Mouse (Mus musculus) midbrain, embryonic 10.5 days (tissue): ENCODE data around the gene Olfr718-ps1. TPM values are rescaled to one million over a fixed set of nuclear protein-coding genes. Genes with fewer than 3 reads are reported as not detected.
"Not testable (repeated sequence)": the region's sequence is repeated elsewhere in the genome, so short reads cannot be mapped to it uniquely, and the experiment has no call there.

Experiments
- DNase-seq: peaks from one replicate; pipeline ENCODE4 v3.0.0-alpha.2; 2017; ENCODE audit warnings: low spot score
- H3K27ac ChIP-seq: fragments of 300-500 bp; sonication (generic); replicated peaks from 2 replicates; pipeline ENCODE4 v1.5.1; 2016; ENCODE audit warnings: mild to moderate bottlenecking
- H3K27me3 ChIP-seq: fragments of 300-500 bp; sonication (generic); 2 replicates; pipeline ENCODE4 v1.6.1; 2016; ENCODE audit warnings: low read depth, mild to moderate bottlenecking; ENCODE audit not compliant: poor library complexity, severe bottlenecking
- H3K36me3 ChIP-seq: fragments of 300-500 bp; sonication (generic); 2 replicates; pipeline ENCODE4 v1.6.1; 2016; ENCODE audit warnings: mild to moderate bottlenecking, moderate library complexity
- H3K4me1 ChIP-seq: fragments of 300-500 bp; sonication (generic); 2 replicates; pipeline ENCODE4 v1.6.1; 2016
- H3K4me3 ChIP-seq: fragments of 300-500 bp; sonication (generic); 2 replicates; pipeline ENCODE4 v1.5.1; 2016; ENCODE audit warnings: mild to moderate bottlenecking, moderate library complexity
- H3K9me3 ChIP-seq: fragments of 300-500 bp; sonication (generic); replicated peaks from 2 replicates; pipeline ENCODE4 v1.6.1; 2016; ENCODE audit warnings: mild to moderate bottlenecking
- WGBS: fragments of 180-500 bp; shearing (Covaris S2); methylation state at CpG from one replicate; pipeline ENCODE4 v1.1.7; 2016; 5-methylcytosine and 5-hydroxymethylcytosine counted together
- polyA plus RNA-seq: library from polyadenylated mRNA; unstranded; fragments of >200 nt; fragmentation: Nextera tagmentation; extraction: Ambion mirVana; gene quantifications from 2 replicates; pipeline ENCODE4 v1.2.1, GENCODE M21; 2016

The Olfr718-ps1 gene
- polyA plus RNA-seq, 1 experiment from 2014 or later = not detected

DNA sequence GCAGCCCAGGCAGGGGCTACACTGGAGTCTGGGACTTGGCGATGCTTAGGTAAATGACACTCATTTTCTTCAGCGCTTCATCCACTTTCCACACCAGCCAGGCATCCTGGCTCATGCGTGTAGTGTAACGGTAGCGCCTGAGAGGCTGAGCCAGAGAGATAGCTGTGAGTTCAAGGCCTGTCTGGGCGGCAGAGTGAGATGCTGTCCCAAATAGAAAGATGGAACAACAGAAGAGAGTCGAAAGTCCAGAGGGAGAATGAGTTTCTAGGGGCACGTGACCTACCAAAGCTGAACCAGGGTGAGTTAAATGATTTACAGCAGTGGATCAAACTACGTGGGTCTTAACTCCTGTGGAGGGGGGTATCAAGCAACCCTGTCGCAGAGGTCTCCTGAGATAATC is 6.4 kb upstream of the Olfr718-ps1 start:
- Histone ChIP-seq H3K4me1 (peaks cover 5% of the 10 kb centered on the region), H3K4me3 (no peak overlapping the region), H3K27ac (no peak overlapping the region), H3K9me3 (peaks cover 26% of the 10 kb centered on the region), H3K27me3 (peaks cover 36% of the 10 kb centered on the region), H3K36me3 (no peaks in the 10 kb centered on the region)
- no peak for DNase-seq
- 92% methylated on average over 10 of the region's 10 CpGs for WGBS

DNA sequence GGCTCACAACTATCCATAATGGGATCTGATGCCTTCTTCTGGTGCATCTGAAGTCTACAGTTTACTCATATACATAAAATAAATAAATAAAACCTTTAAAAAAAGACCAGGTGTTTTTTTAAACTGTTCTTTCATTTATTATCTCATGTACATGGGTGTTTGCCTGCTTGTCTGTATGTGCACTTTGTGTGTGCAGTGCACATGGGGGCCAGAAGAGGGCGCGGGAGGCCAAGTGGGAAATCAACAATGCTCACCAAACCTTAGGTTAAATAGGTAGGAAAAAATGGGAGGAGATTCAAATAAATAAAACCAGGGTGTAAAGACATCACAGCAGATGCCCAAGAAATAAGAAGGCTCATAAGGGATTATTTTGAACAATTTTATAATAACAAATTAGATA is 2.7 kb upstream of the Olfr718-ps1 start:
- H3K4me1 ChIP-seq = no peaks in the 10 kb centered on the region
- WGBS = 89% methylated on average over 2 of the region's 2 CpGs
- H3K36me3 ChIP-seq = no peaks in the 10 kb centered on the region
- DNase-seq = no peak
- no peak overlapping the region for H3K4me3 ChIP-seq
- H3K27ac ChIP-seq = no peak overlapping the region
- H3K9me3 ChIP-seq = peaks cover 26% of the 10 kb centered on the region
- no peaks in the 10 kb centered on the region for H3K27me3 ChIP-seq

DNA sequence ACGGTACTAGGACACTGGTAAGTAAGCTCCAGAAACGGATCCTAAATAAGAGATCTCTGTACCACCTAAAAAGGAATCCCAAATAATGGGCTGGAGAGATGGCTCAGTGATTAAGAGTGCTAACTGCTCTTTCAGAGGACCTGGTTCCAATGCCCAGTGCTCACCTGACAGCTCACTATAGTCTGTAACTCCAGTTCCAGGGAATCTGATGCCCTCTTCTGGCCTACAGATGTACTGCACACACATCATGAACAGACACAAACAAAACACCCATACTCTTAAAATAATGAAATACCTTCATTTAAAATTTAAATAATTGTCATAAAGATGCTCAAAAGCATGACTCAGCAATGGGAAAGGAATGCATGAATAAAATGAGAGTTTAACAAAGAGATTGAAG is 2.2 kb upstream of the Olfr718-ps1 start:
- no peaks in the 10 kb centered on the region for H3K36me3 ChIP-seq
- DNase-seq = no peak
- no peak overlapping the region for H3K4me3 ChIP-seq
- no peak overlapping the region for H3K27ac ChIP-seq
- no peaks in the 10 kb centered on the region for H3K27me3 ChIP-seq
- WGBS = 87% methylated on average over 2 of the region's 2 CpGs
- H3K4me1 ChIP-seq = no peaks in the 10 kb centered on the region
- H3K9me3 ChIP-seq = peaks cover 26% of the 10 kb centered on the region

DNA sequence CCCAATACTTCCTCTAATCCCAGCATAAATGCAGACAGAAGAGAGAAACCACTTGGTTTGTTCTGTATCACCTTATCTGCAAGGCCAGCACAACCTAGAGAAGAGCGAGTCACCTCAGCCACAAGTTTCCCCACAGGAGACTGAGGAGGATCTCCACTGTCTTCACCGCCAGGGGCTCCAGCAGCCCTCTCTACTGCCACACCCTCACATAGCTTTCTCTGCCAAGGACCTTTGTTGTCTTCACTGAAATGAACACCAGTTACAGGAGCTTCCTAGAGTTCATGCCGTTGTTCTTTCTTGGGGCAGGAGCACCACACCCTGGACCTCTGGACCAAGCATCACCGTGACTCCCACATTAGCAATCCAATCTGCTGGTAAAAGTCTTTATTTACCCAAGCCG is 1.3 kb upstream of the Olfr718-ps1 start:
- Histone ChIP-seq H3K4me1 (no peaks in the 10 kb centered on the region), H3K27me3 (no peaks in the 10 kb centered on the region), H3K36me3 (no peaks in the 10 kb centered on the region), H3K27ac (no peak overlapping the region), H3K4me3 (no peak overlapping the region), H3K9me3 (peaks cover 26% of the 10 kb centered on the region)
- WGBS = 89% methylated on average over 5 of the region's 5 CpGs
- no peak for DNase-seq

DNA sequence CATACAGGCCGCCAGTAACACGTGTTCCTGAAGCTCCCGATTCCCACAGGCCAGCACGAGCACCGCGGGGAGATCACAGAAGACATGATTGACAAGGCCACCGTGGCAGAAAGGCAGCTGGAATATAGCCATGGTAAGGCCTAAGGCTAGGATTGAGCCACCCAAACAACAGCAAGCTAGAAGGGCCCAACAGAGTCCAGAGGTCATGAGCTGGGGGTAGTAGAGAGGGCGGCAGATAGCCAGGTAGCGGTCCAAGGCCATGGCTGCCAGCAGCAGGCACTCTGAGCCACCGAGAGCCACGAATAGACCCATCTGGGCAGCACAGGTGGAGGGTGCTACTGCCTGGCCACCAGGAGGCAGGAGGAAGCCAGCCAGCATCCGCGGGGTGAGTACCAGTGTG is 9.8 kb downstream of the Olfr718-ps1 start:
- no peak for DNase-seq
- Histone ChIP-seq H3K4me1 (no peaks in the 10 kb centered on the region), H3K4me3 (no peak overlapping the region), H3K27me3 (no peaks in the 10 kb centered on the region), H3K9me3 (no peaks in the 10 kb centered on the region), H3K27ac (no peak overlapping the region), H3K36me3 (no peaks in the 10 kb centered on the region)
- whole genome bisulfite sequencing = 87% methylated on average over 13 of the region's 13 CpGs

DNA sequence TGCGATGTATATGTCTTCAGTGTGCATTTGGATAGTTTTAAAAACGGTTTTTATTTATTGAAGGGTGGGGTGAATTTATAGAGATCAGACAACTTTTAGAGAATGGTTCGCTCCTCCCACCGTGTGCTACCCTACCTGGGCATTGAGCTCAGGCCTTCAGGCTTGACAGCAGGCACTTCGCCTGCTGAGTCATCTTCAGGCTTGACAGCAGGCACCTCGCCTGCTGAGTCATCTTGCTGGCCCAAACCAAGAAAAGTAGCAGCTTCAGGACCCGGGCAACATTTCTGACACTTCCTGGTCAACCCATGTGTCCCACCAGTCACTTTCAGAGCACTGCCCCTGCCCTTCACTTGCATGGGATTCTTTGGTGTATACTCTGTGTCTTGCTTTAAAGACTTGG is 12.3 kb downstream of the Olfr718-ps1 start:
- H3K4me1 ChIP-seq = no peaks in the 10 kb centered on the region
- no peak for DNase-seq
- H3K27me3 ChIP-seq = no peaks in the 10 kb centered on the region
- H3K36me3 ChIP-seq = no peaks in the 10 kb centered on the region
- no peak overlapping the region for H3K27ac ChIP-seq
- no peak overlapping the region for H3K4me3 ChIP-seq
- no peaks in the 10 kb centered on the region for H3K9me3 ChIP-seq
- WGBS = 94% methylated on average over 7 of the region's 7 CpGs

DNA sequence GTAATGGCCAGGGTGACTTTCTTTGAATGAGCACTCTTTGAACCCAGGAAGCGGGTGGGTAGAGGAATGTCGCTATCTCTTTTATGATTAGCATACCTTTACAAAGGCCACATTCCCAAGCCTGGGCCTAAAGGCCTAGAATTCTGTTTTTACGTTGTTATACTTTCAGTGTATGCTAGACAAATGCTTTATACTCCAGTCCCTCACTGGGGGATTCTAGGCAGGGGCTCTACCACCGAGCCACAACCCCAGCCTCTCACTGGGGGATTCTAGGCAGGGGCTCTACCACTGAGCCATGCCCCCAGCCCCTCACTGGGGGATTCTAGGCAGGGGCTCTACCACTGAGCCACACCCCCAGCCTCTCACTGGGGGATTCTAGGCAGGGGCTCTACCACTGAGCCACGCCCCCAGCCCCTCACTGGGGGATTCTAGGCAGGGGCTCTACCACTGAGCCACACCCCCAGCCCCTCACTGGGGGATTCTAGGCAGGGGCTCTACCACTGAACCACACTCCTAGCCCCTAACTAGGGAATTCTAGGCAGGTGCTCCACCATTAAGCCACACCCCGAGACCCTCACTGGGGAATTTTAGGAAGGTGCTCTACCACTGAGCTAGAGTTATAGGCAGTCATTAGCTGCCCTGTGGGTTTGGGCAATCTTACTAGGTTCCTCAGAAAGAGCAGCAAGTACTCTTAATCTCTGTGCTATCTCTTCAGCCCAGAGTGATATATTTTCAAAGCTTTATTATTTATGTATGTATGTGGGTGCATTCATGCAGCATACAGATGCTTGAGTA is 13.0 kb downstream of the Olfr718-ps1 start:
- H3K27ac ChIP-seq, H3K27me3 ChIP-seq, H3K9me3 ChIP-seq, H3K4me3 ChIP-seq, H3K4me1 ChIP-seq, DNase-seq, H3K36me3 ChIP-seq: not testable (repeated sequence)
- 79% methylated on average over 4 of the region's 6 CpGs for WGBS

DNA sequence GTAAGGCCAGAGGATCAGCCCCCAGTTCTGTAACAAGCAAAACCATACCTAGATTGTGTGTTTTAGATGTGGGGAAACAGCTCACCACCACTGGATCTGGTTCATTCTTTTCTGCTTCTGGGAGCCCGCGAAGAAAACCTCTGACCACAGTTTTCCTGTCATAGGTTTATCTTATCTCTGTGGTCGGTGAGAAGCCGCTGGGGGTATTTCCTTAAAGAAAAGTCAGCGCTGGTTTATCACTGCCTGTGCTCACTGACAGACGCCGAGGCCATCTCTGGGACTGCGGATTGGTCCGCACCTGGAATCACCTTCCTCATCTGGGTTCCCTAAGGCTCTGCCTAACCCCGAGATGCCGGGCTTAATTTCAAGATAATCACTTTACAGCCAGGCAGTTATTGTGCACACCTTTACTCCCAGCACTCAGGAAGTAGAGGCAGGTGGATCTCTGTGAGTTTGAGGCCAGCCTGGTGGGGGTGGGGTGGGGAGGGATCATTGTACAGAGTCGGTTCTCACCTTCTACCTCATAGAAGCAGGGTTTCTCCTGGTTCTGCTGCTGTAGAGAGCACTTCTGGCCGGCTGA is 14.4 kb downstream of the Olfr718-ps1 start:
- DNase-seq = no peak
- Histone ChIP-seq H3K36me3 (no peaks in the 10 kb centered on the region), H3K9me3 (peaks cover 7% of the 10 kb centered on the region), H3K27ac (no peak overlapping the region), H3K4me3 (no peak overlapping the region), H3K4me1 (no peaks in the 10 kb centered on the region), H3K27me3 (no peaks in the 10 kb centered on the region)
- WGBS = 84% methylated on average over 13 of the region's 13 CpGs

DNA sequence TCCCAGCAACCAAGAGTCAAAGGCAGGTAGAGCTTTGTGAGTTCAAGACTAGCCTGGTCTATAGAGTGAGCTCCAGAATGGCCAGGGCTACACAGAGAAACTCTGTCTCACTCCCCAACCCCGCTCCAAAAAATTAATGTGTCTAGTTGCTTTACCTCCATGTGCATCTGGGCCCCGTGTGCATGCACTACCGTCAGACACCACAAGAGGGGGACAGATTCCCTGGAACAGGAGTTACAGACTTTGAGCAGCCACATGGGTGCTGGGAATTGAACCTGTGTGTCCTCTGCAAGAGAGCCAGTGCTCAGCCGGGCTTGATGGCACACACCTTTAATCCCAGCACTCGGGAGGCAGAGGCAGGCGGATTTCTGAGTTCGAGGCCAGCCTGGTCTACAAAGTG is 17.0 kb downstream of the Olfr718-ps1 start:
- Histone ChIP-seq H3K9me3 (peaks cover 7% of the 10 kb centered on the region), H3K27me3 (no peaks in the 10 kb centered on the region), H3K27ac (no peak overlapping the region), H3K4me3 (no peak overlapping the region), H3K4me1 (peaks cover 5% of the 10 kb centered on the region), H3K36me3 (no peaks in the 10 kb centered on the region)
- 91% methylated on average over 7 of the region's 7 CpGs for WGBS
- no peak for DNase-seq

DNA sequence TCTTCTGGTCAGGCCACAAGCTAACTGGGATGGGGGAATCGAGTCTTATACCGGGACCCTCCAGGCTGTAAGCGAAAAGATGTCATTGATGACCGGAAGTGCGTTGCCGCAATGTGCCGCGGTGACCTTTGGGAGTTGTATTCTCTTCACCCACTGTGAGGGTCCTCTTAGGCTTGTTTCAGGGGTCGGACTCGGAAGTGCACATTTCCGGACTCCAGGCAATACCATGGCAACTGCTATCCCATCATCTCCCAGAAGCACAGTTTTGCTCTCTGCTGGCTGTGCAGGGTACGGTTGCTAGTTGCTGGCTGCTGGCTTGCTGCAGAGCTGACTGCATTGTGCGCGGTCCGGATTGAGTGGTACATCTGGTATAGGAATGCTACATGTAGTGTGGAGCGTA is 18.3 kb downstream of the Olfr718-ps1 start:
- no peak for DNase-seq
- H3K4me1 ChIP-seq = peaks cover 9% of the 10 kb centered on the region
- H3K4me3 ChIP-seq = peak overlapping the region; percentile 20; the same call in 1 of the 2 replicates
- 92% methylated on average over 16 of the region's 16 CpGs for WGBS
- peaks cover 7% of the 10 kb centered on the region for H3K9me3 ChIP-seq
- H3K27me3 ChIP-seq = no peaks in the 10 kb centered on the region
- no peaks in the 10 kb centered on the region for H3K36me3 ChIP-seq
- no peak overlapping the region for H3K27ac ChIP-seq

DNA sequence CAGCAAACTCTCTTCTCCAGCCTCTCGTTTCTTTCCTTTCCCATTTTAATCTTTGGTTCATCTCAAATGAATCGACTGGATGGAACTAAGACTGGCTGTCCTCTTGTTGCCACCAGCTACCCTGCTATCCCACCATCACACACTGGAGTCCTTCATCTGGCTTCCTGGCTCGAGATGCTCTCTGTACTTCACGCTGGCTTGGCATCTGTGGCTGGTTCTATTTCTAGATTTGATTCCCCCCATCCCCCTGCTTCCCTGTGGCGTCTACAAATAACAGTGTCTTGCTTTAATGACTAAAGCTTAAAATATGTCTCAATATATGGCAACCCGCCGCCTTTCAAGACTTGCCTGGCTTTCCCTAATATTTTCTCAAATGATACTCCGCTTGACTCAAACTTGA is 19.5 kb downstream of the Olfr718-ps1 start:
- peaks cover 7% of the 10 kb centered on the region for H3K9me3 ChIP-seq
- no peak for DNase-seq
- H3K4me1 ChIP-seq = peaks cover 9% of the 10 kb centered on the region
- H3K27ac ChIP-seq = no peak overlapping the region
- no peak overlapping the region for H3K4me3 ChIP-seq
- WGBS = 87% methylated on average over 8 of the region's 8 CpGs
- no peaks in the 10 kb centered on the region for H3K27me3 ChIP-seq
- H3K36me3 ChIP-seq = no peaks in the 10 kb centered on the region

DNA sequence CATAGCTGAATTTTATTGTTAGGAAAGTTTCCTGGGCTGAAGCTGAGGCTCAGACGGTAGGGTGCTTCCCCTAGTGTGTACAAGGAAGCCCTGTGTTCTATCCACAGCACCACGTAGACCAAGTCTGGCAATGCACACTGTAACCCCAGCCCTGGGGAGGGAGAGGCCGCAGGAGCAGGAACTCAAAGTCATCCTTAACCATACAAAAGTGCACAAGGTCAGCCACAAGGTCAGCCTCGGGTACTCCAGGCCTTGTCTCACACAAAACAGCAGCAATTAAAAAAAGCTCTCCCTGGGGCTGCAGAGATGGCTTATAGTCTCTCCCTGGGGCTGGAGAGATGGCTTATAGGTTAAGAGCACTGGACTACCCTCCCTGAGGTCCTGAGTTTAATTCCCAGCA is 20.5 kb downstream of the Olfr718-ps1 start:
- Histone ChIP-seq H3K36me3 (no peaks in the 10 kb centered on the region), H3K27ac (no peak overlapping the region), H3K9me3 (peaks cover 7% of the 10 kb centered on the region), H3K4me3 (no peak overlapping the region), H3K27me3 (no peaks in the 10 kb centered on the region), H3K4me1 (peaks cover 9% of the 10 kb centered on the region)
- DNase-seq = no peak
- 83% methylated on average over 4 of the region's 4 CpGs for WGBS

DNA sequence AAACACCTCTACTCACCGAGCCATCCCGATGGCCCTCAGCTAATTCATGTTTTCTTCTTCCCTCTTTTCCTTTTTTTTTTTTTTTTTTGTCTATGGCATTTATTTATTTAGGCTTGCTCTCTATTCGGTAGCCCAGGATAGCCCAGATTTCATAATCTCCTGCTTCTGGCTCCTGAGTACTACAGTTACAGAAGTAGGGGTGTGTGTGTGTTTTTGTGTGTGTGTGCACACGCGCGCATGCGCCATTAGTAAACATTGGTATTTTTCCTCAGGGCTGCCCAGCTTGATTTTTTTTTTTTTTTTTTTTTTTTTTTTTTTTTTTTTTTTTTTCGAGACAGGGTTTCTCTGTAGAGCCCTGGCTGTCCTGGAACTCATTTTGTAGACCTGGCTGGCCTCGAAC is 21.3 kb downstream of the Olfr718-ps1 start:
- DNase-seq = no peak
- no peaks in the 10 kb centered on the region for H3K36me3 ChIP-seq
- no peak overlapping the region for H3K27ac ChIP-seq
- peaks cover 7% of the 10 kb centered on the region for H3K9me3 ChIP-seq
- H3K4me3 ChIP-seq = no peak overlapping the region
- peaks cover 9% of the 10 kb centered on the region for H3K4me1 ChIP-seq
- WGBS = 86% methylated on average over 9 of the region's 9 CpGs
- H3K27me3 ChIP-seq = no peaks in the 10 kb centered on the region
